Mouse (Mus musculus): ENCODE measurements at regions not wholly inside any gene's neighbourhood (a gene's known extent, or its start where the extent isn't known, plus 50 kb on each side); places are given as distances from the start of the nearest gene placed in this dataset.

DNA sequence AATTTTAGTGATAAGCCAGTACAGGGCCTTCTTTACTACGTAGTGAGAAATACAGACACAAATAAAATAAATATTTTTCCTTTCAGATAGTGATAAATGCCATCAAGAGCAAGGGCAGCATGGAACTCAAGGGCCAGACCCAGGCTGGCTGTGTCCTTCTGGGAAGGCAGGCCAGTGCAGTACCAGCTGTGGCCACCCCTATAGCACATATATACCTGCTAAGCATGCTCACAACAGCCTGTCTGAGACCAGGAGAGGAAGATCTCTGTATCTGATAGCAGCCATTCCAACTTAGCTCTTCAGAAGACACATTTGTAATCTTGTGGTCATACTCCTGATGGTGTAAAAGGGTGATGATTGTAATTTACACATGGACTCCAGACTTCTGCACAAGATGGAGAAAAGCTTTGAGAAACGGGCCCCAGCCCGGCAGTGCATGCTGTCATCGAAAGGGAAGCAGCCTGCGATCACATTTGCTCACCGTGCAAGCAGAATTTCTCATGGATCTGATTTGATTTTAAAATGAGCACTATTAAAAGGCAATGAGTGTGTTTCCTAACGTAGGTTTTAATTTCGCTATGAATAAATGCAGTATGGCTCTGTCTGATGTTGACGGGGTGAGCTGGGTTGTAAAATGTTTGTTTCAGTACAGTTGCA is 335.6 kb downstream of the Tmem38b start:
- no peak for DNase-seq (ENCODE audit: extremely low spot score, low spot score)

DNA sequence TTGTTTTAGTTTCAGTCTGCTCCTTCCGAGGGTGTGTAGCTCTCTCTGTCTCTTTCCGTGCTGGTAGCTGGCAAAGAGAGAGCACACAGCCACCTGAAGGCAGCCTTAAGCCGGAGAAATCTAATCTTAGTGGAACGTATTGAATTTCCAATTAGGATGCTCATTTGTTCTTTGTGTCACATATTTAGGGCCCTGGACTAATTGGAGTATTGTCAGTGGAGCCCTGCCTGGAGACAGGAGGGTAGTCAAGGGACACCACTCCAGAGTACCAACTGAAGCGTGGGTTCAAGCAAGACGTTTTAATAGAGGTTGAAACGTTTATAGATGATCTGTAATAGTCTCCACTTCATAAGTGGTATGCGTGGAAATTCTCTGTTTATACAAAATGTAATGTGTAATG is 336.5 kb downstream of the Tmem38b start:
- DNase-seq (ENCODE audit: extremely low spot score, low spot score) = no peak

DNA sequence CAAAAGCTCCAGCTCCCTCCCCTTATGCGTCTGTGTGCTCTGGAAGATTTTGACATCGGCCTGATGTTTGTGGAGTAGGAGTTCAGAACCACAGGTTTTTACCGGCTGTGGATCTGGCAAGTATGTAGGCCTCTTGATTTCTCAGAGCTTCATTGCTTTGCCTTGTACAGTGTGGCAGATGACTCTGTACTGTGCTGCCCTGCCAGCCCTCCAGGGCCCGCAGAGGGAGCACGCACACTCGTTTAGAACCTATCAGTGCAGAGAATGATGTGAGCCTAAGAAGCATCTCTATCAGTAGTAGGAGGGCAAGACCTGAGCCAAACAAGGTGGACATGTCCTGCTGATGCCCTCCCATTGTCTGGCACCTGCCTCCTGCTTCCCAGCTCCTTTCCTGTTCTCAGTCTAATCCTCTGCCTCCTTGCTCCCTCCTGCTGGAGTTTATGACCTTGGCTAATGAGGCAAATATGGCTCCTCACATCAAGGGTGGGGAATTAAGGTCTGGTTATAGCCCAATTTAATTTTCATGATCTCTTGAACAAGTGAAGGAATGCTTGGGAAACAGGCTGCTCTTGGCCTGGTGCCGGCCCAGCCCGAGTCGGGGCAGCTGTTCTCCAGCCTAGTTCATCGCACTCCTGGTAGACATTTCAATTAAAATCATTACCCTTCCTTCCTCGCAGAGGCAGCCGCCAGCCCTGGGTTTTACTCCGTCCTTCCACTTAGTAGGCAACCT is 344.5 kb downstream of the Tmem38b start:
- DNase-seq (ENCODE audit: extremely low spot score, low spot score) = no peak

- no peak for DNase-seq (ENCODE audit: extremely low spot score, low spot score)
Measured at GRCm38 (mm10) chr4:54184213-54184612, 358.4 kb downstream of the Tmem38b start.

GRCm38 (mm10) chr4:54195734-54196133 is 369.9 kb downstream of the Tmem38b start:
- DNase-seq (ENCODE audit: extremely low spot score, low spot score) = no peak

DNA sequence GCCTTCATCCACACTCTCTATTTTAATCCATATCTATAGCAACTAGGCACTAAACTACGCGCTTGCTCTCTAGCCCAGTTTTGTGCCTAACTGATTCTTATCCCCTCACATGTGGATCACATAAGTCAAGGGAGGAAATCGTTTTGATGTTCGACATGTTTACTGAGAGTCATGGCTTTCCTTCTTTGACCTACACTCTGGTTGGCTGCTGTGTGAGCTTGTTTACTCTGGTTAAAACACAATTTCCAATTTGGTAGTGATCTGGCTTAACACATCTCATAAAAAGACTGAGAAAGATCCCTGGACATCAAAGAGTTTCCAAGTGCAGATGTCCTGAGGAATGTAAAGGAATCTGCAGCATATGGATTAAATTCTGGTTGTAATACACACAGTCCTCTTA is 376.6 kb downstream of the Tmem38b start:
- no peak for DNase-seq (ENCODE audit: extremely low spot score, low spot score)

DNA sequence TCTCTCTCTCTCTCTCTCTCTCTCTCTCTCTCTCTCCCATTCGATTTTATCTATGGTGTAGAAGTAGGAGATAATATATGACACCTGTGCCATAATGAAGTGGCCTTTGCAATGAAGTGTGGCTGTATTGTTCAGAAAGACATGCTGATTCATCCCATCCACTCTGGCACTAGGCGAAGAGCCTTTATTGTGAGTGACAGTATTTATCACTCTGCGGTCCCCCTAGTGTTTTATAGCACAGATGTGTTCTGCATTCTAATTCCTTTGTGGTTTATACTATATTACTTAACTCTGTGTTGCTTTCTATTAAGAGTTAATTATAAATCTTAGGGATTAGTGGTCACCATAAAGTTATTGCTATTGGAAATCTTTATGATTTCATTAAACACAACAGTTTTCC is 398.7 kb downstream of the Tmem38b start:
- DNase-seq (ENCODE audit: extremely low spot score, low spot score) = no peak

Data from neural tube, embryonic 10.5 days (tissue).